Mouse (Mus musculus) hindbrain, postnatal 0 days (tissue): ENCODE data around the gene Gm43517. TPM values are rescaled to one million over a fixed set of nuclear protein-coding genes. Genes with fewer than 3 reads are reported as not detected.

Source experiments
- ATAC-seq: fragments of 200-750 bp; cut with Nextera tagmentation; 2 replicates; pipeline ENCODE4 v1.8.0; 2017; ENCODE audit warnings: mild to moderate bottlenecking, moderate TSS enrichment, moderate library complexity
- DNase-seq: peaks from one replicate; pipeline ENCODE4 v3.0.0-alpha.2; 2015; ENCODE audit warnings: low spot score
- H3K27ac ChIP-seq: fragments of 300-500 bp; sonication (generic); 2 replicates; pipeline ENCODE4 v1.5.1; 2014; ENCODE audit warnings: mild to moderate bottlenecking
- H3K27me3 ChIP-seq: fragments of 300-500 bp; sonication (generic); 2 replicates; pipeline ENCODE4 v1.6.1; 2014; ENCODE audit warnings: low read length, mixed read lengths; ENCODE audit not compliant: insufficient read depth
- H3K36me3 ChIP-seq: fragments of 300-500 bp; sonication (generic); 2 replicates; pipeline ENCODE4 v1.6.1; 2014; ENCODE audit warnings: low read length, mixed read lengths; ENCODE audit not compliant: insufficient read depth
- H3K4me1 ChIP-seq: fragments of 300-500 bp; sonication (generic); 2 replicates; pipeline ENCODE4 v1.6.1; 2014; ENCODE audit warnings: antibody characterized with exemption, low read length, mixed read lengths; ENCODE audit not compliant: insufficient read depth
- H3K4me2 ChIP-seq: fragments of 300-500 bp; sonication (generic); 2 replicates; pipeline ENCODE4 v1.6.1; 2014; ENCODE audit warnings: low read depth, mild to moderate bottlenecking, low read length, moderate library complexity, mixed read lengths
- H3K4me3 ChIP-seq: fragments of 300-500 bp; sonication (generic); 2 replicates; pipeline ENCODE4 v1.5.1; 2014; ENCODE audit warnings: low read length
- H3K9ac ChIP-seq: fragments of 300-500 bp; sonication (generic); replicated peaks from 2 replicates; pipeline ENCODE4 v1.6.1; 2014; ENCODE audit warnings: mild to moderate bottlenecking, low read length, moderate library complexity, mixed read lengths
- H3K9me3 ChIP-seq: fragments of 300-500 bp; sonication (generic); 2 replicates; pipeline ENCODE4 v1.6.1; 2016; ENCODE audit warnings: low read length, mixed read lengths
- CTCF ChIP-seq: IDR thresholded peaks from 2 replicates; pipeline ENCODE4 v1.5.1; 2016; ENCODE audit warnings: antibody characterized with exemption, control low read depth, low read depth
- WGBS: fragments of 180-500 bp; shearing (Covaris S2); extraction: QIAGEN DNeasy Blood & Tissue Kit; methylation state at CpG from one replicate; pipeline ENCODE4 v1.1.7; 2014; 5-methylcytosine and 5-hydroxymethylcytosine counted together
- polyA plus RNA-seq: library from polyadenylated mRNA; unstranded; fragments of >200 nt; fragmentation: Nextera tagmentation; extraction: Ambion mirVana; gene quantifications from 2 replicates; pipeline ENCODE4 v1.2.1, GENCODE M21; 2015
- total RNA-seq: library from RNA; depleted of rRNA; stranded (reverse); fragments of >200 nt; gene quantifications from 2 replicates; pipeline ENCODE4 v1.2.3, GENCODE M21; 2014; rRNA removed

The Gm43517 gene
- total and polyA plus RNA-seq, 2 experiments from 2014 or later, result not detected

DNA sequence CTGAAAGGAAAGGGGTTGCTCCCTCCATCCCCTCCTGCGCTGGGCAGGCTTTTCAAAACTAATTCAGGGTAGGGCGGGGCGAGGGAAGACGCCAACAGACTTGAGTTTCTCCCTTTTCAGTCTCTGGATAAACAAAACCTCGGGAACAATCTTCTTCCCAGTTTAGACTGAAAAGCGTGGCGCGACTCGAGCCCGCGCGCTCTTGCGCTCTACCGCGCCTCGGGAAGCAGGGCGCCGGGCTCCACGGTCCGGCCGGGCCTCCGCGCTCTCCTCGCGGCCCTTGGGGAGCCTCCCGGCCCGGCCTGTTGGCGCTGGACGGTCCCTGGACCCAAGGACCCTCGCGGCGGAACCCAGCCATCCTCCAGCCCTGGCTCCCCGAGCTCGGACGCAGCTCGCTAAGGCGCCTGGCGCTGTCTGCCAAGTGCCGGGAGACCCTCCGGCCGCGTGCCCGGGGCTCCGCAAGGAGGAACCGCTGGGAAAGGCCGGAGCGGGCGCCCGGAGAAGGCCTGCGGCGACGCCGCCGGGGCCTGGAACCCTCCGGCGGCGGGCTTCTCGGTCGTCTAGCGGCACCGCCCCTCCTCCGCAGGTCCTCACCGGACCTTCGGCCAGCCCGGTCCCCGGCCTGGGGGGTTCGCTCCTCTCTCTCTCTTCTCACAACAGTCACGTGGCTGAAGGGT, 16.3 kb downstream of the Gm43517 start:
- Histone ChIP-seq H3K9ac (peak overlapping the region; percentile 28), H3K9me3 (no peaks in the 10 kb centered on the region), H3K27me3 (peaks cover 65% of the 10 kb centered on the region), H3K4me1 (peaks cover 8% of the 10 kb centered on the region; the same call in 1 of the 2 replicates), H3K4me3 (peak overlapping the region; percentile 38), H3K27ac (no peak overlapping the region), H3K36me3 (no peaks in the 10 kb centered on the region), H3K4me2 (peak overlapping the region; percentile 65)
- TF ChIP-seq CTCF, result no peak
- WGBS, result 2% methylated on average over 66 of the region's 68 CpGs
- DNase-seq (no peak), ATAC-seq (peak; percentile 85)

DNA sequence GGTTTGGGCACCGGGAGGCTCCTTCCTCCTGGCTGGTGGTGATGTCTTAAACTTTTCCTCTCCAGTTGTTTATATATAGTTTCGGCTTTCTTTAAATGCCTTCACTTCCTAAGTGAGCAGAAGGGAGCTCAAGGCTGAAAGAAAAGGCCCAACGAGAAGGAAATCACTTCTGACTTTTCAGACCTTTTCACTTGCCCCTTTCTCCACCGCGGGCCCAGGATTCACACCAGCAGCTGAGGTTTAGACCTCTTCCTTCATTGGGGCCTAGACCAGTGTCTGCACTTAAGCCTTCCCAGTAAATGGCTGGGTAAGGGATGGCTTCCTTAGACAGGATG, 16.8 kb downstream of the Gm43517 start:
- peaks cover 8% of the 10 kb centered on the region; the same call in 1 of the 2 replicates for H3K4me1 ChIP-seq
- no peaks in the 10 kb centered on the region for H3K9me3 ChIP-seq
- DNase-seq, result no peak
- H3K4me2 ChIP-seq, result peak overlapping the region; percentile 65
- no peak overlapping the region for H3K27ac ChIP-seq
- no peak for ATAC-seq
- H3K36me3 ChIP-seq, result no peaks in the 10 kb centered on the region
- WGBS, result 3% methylated on average over 5 of the region's 5 CpGs
- peaks cover 62% of the 10 kb centered on the region for H3K27me3 ChIP-seq
- no peak overlapping the region for H3K9ac ChIP-seq
- TF ChIP-seq CTCF, result no peak
- peak overlapping the region; percentile 38 for H3K4me3 ChIP-seq

DNA sequence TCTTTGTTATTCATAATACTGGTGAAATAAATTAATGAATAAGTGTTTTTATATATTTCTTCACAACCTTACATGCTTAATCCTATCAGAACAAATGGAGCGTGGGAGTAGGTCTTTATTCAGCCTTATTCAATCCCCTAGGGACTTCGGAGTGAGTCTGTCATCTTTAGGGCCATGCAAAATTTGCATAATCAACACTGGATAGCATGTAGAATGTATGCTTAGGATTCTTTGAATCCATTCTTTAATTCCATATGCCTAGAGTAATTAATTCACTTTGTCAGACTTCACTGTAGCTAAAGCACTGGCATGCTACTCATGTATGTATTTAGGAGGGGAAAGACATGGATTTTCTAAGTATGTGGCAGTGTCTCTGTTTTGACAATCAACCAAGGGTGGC, 24.9 kb downstream of the Gm43517 start:
- Histone ChIP-seq H3K27me3 (0 out of 2 replicates have a peak, but pooled peaks cover 4% of the 10 kb centered on the region), H3K4me1 (no peaks in the 10 kb centered on the region), H3K4me2 (no peak overlapping the region), H3K36me3 (no peaks in the 10 kb centered on the region), H3K4me3 (no peak overlapping the region), H3K9ac (no peak overlapping the region), H3K9me3 (no peaks in the 10 kb centered on the region), H3K27ac (no peak overlapping the region)
- 45% methylated on average over 2 of the region's 2 CpGs for WGBS
- DNase-seq, result no peak
- ATAC-seq, result no peak
- TF ChIP-seq CTCF, result no peak

DNA sequence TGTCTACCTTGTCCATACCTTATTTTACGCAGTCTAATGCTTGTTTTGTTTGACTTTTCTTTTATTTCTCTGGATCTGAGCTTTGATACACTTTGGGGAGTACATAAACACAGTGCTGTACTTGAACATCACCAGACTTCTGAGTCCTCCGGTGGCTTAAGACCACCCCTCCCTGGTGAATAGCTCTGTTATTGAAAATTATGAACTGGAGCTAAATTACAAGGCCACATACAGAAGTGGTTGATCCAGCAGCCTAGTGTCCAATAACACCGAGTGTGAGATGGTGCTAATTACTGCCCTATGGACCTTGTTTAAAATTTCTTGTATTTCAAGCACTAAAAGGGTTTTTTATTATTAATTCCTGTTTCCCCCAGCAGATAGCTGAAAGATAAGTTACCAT, 33.0 kb downstream of the Gm43517 start:
- Histone ChIP-seq H3K9ac (no peak overlapping the region), H3K4me3 (no peak overlapping the region), H3K4me1 (no peaks in the 10 kb centered on the region), H3K27me3 (no peaks in the 10 kb centered on the region), H3K4me2 (no peak overlapping the region), H3K36me3 (no peaks in the 10 kb centered on the region), H3K27ac (no peak overlapping the region), H3K9me3 (no peaks in the 10 kb centered on the region)
- DNase-seq, result no peak
- TF ChIP-seq CTCF, result no peak
- no peak for ATAC-seq
- WGBS, result 83% methylated on average over 3 of the region's 3 CpGs

Other genes starting within 250 kb of the Gm43517 start
- gene Foxg1, start 2.5 kb upstream of the Gm43517 start, total RNA-seq, result 0.16 and 2.3 TPM in 2 replicates
- gene Foxg1, start 2.5 kb upstream of the Gm43517 start, polyA plus RNA-seq, result not detected in 2 replicates